Comparison of ENCODE assay signal across 8 mouse cellular contexts in the genomic region with DNA sequence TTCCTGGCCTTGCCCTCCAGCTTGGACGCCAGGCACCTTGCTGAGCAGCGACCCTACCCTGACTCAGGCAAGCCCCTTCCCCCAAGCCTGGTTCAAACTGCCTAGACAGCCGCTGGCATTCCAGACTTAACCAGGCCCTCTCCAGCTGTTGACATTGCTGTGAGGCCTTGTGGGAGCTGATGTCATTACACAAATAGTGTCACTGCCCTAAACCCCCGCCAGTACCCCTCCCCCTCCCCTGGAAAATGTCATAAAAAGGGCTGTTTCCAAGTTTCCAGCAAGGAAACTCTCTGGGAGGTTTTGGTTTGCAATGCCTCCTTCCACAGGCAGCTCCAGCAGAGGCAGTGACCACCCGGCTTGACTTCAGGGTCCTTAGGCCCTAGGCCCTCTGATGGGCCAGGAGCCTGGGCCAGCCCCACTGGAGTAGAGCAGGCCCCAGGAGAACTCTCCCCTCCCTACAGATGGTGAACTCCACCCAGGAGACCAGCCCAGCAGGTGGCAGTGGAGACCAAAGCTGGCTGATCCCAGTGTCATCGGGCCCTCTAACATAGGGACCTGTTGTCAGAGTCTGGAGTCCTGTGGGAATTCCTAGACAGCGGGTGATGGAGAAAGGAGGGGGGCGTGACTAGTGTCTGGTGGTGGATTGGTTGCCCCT.
DNase-seq lines count a peak whose midpoint lies in the region; ATAC-seq lines count a peak whose summit lies in the region.

No protein-coding gene starts in this region.

- DNase-seq in left cerebral cortex, postnatal 14 days (ENCODE audit: low spot score in 2 of 2), result peak; percentile 23 to 26
- DNase-seq in left cerebral cortex, adult 8-10 months (ENCODE audit: low spot score in 2 of 2), result no peak
- DNase-seq in adrenal gland, adult 8-10 months, result peak; percentile 19
- peak; percentile 63 to 64 for DNase-seq in heart, adult 9 months (ENCODE audit: low spot score in 2 of 2)
- DNase-seq in kidney, adult 8-10 months, result peak; percentile 41 to 56
- DNase-seq in thymus, postnatal 10 days (ENCODE audit: low spot score in 2 of 2), result peak; percentile 70 to 76
- no peak for DNase-seq in forebrain, embryonic 11.5 days (ENCODE audit: low spot score)

- H3K4me3 ChIP-seq in lung, embryonic 15.5 days, result no peak overlapping the region
- no peak overlapping the region for H3K4me3 ChIP-seq in forebrain, embryonic 11.5 days (ENCODE audit: low read depth, low read length)

- H3K4me1 ChIP-seq in lung, embryonic 15.5 days, result peaks cover 70% of the 10 kb centered on the region
- H3K4me1 ChIP-seq in forebrain, embryonic 11.5 days (replicated peaks; ENCODE audit: control insufficient read depth, insufficient read depth, low read length), result peaks cover 22% of the 10 kb centered on the region

- 33% methylated on average over 8 of the region's 8 CpGs for WGBS in lung, embryonic 15.5 days
- WGBS in forebrain, embryonic 11.5 days, result 59% methylated on average over 8 of the region's 8 CpGs

- intact Hi-C loops in left cerebral cortex, postnatal 14 days (cut with DNase I), result loop anchor here (5.0 kb wide), 1 partner anchor 195 kb away; no protein-coding TSS in a partner anchor

- H3K27me3 ChIP-seq in lung, embryonic 15.5 days, result no peaks in the 10 kb centered on the region
- no peaks in the 10 kb centered on the region for H3K27me3 ChIP-seq in forebrain, embryonic 11.5 days (ENCODE audit: control insufficient read depth, insufficient read depth, low read length)

- H3K9ac ChIP-seq in lung, embryonic 15.5 days, result no peak overlapping the region
- H3K9ac ChIP-seq in forebrain, embryonic 11.5 days (ENCODE audit: low read length), result no peak overlapping the region

- H3K9me3 ChIP-seq in lung, embryonic 15.5 days, result no peaks in the 10 kb centered on the region
- no peaks in the 10 kb centered on the region for H3K9me3 ChIP-seq in forebrain, embryonic 11.5 days (ENCODE audit: control insufficient read depth, low read length)

- H3K36me3 ChIP-seq in lung, embryonic 15.5 days, result no peaks in the 10 kb centered on the region
- H3K36me3 ChIP-seq in forebrain, embryonic 11.5 days (ENCODE audit: control insufficient read depth, insufficient read depth, low read length), result no peaks in the 10 kb centered on the region

- H3K27ac ChIP-seq in lung, embryonic 15.5 days, result peak overlapping the region; percentile 65
- no peak overlapping the region for H3K27ac ChIP-seq in forebrain, embryonic 11.5 days (ENCODE audit: low read depth, low read length)

- peak; percentile 24; the same call in 1 of the 2 replicates for ATAC-seq in lung, embryonic 15.5 days (ENCODE audit: borderline replicate concordance, extremely low read depth, low FRiP score, low TSS enrichment)
- ATAC-seq in forebrain, embryonic 11.5 days (replicated peaks; ENCODE audit: low FRiP score), result no peak

- no peak overlapping the region for H3K4me2 ChIP-seq in lung, embryonic 15.5 days
- no peak overlapping the region for H3K4me2 ChIP-seq in forebrain, embryonic 11.5 days (ENCODE audit: low read depth, low read length, severe bottlenecking)

Comparison
In these comparisons a context has a peak if more than half of its experiments do, and no peak if none do; other contexts are left out.
1. DNase-seq: peak in left cerebral cortex, postnatal 14 days (2 of 2), adrenal gland, adult 8-10 months (single experiment), heart, adult 9 months (2 of 2), kidney, adult 8-10 months (2 of 2) and thymus, postnatal 10 days (2 of 2); none in left cerebral cortex, adult 8-10 months (0 of 2) and forebrain, embryonic 11.5 days (single experiment).